Mouse (Mus musculus) liver, embryonic 14.5 days (tissue): ENCODE measurements around the gene Csnk1g1.

Experiments
- CTCF ChIP-seq: IDR thresholded peaks from 2 replicates; pipeline ENCODE4 v1.5.1; 2016; ENCODE audit warnings: antibody characterized with exemption, low read depth, control low read depth
- EP300 ChIP-seq: IDR thresholded peaks from 2 replicates; pipeline ENCODE4 v1.6.1; 2016; ENCODE audit warnings: antibody characterized with exemption, low read depth

GRCm38 (mm10) chr9:66061656-66062055 lies 152.9 kb downstream of the Csnk1g1 start:
- TF ChIP-seq CTCF (no peak), EP300 (no peak)
